Mouse (Mus musculus): Measurements from ENCODE around the gene Serpinb1b. TPM values are rescaled to one million over a fixed set of nuclear protein-coding genes. Genes with fewer than 3 reads are reported as not detected.

Serpinb1b gene
- polyA plus RNA-seq, 1 experiment: 0.06 TPM

DNA sequence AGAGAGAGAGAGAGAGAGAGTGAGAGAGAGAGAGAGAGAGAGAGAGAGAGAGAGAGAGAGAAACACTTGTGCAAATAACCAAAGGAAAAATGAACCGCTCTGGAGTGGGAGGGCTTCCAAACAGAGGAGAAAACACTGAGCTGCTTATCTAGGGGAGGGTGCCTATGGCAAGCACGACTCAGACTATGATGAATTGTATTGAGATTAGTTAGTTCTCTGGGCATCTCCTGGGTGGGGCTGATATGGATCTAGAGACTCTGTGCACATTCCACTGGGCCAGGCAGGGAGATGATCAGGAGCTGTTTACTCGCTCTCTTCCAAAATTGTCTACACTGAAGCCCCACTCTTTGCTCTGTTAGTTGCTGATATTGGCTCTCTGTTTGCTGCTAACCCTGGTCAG lies 26.7 kb upstream of the Serpinb1b start:
- no peaks in the 10 kb centered on the region for H3K27me3 ChIP-seq (ENCODE audit: control insufficient read depth, insufficient read depth, low read length)
- H3K4me3 ChIP-seq (ENCODE audit: extremely low read depth, insufficient read depth, insufficient read length): no peak overlapping the region
- H3K27ac ChIP-seq (ENCODE audit: insufficient read depth, low read length): no peak overlapping the region
- no peaks in the 10 kb centered on the region for H3K36me3 ChIP-seq (ENCODE audit: control insufficient read depth, insufficient read depth, low read length)
- no peak for DNase-seq (ENCODE audit: low read depth in 1 of 2, low spot score in 2 of 2)
- peaks cover 4% of the 10 kb centered on the region; the same call in 1 of the 2 replicates for H3K4me1 ChIP-seq (ENCODE audit: control insufficient read depth, insufficient read depth, insufficient read length)
- 78% methylated on average over 3 of the region's 3 CpGs for WGBS
- TF ChIP-seq POLR2A (IDR thresholded peaks at IDR 0.05; ENCODE audit: low read depth, low read length) (no peak), CTCF (IDR thresholded peaks at IDR 0.05; ENCODE audit: extremely low read depth, insufficient read depth, insufficient read length, insufficient replicate concordance) (no peak)

DNA sequence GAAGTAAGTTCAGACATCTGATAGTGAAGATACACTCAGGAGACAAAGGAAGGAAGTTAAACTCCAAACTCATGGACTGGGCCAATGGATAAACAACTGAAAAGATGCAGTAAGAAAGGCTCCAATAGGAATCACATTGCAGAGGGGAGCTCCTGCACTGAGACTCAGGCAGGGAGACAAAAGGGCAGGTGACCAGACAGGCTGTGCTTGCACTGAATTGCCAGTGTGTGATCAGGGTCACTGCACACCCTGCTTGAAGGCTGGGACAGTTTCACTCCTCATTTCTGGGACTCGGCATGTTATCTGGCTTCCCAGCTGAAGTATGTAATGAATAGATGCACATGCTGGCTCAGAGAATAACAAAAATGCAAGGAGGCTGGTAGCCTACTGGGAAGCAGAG lies 15.3 kb upstream of the Serpinb1b start:
- no peaks in the 10 kb centered on the region for H3K36me3 ChIP-seq (ENCODE audit: control insufficient read depth, insufficient read depth, low read length)
- WGBS: 89% methylated on average over 1 of the region's 1 CpGs
- no peaks in the 10 kb centered on the region for H3K27me3 ChIP-seq (ENCODE audit: control insufficient read depth, insufficient read depth, low read length)
- no peak overlapping the region for H3K27ac ChIP-seq (ENCODE audit: insufficient read depth, low read length)
- DNase-seq (ENCODE audit: low read depth in 1 of 2, low spot score in 2 of 2): no peak
- no peak overlapping the region for H3K4me3 ChIP-seq (ENCODE audit: extremely low read depth, insufficient read depth, insufficient read length)
- TF ChIP-seq CTCF (IDR thresholded peaks at IDR 0.05; ENCODE audit: extremely low read depth, insufficient read depth, insufficient read length, insufficient replicate concordance) (no peak), POLR2A (IDR thresholded peaks at IDR 0.05; ENCODE audit: low read depth, low read length) (no peak)
- H3K4me1 ChIP-seq (ENCODE audit: control insufficient read depth, insufficient read depth, insufficient read length): peaks cover 3% of the 10 kb centered on the region; the same call in 1 of the 2 replicates

GRCm38 (mm10) chr13:33067387-33067977 lies 10.9 kb upstream of the Serpinb1b start:
- 5% methylated on average over 1 of the region's 1 CpGs for WGBS
- H3K4me3 ChIP-seq (ENCODE audit: extremely low read depth, insufficient read depth, insufficient read length): no peak overlapping the region
- DNase-seq (ENCODE audit: low read depth in 1 of 2, low spot score in 2 of 2): no peak
- no peaks in the 10 kb centered on the region for H3K36me3 ChIP-seq (ENCODE audit: control insufficient read depth, insufficient read depth, low read length)
- H3K27ac ChIP-seq (ENCODE audit: insufficient read depth, low read length): no peak overlapping the region
- no peaks in the 10 kb centered on the region for H3K27me3 ChIP-seq (ENCODE audit: control insufficient read depth, insufficient read depth, low read length)
- peaks cover 3% of the 10 kb centered on the region for H3K4me1 ChIP-seq (ENCODE audit: control insufficient read depth, insufficient read depth, insufficient read length)
- TF ChIP-seq CTCF (IDR thresholded peaks at IDR 0.05; ENCODE audit: extremely low read depth, insufficient read depth, insufficient read length, insufficient replicate concordance): no peak
- TF ChIP-seq POLR2A (IDR thresholded peaks at IDR 0.05; ENCODE audit: low read depth, low read length): no peak

GRCm38 (mm10) chr13:33068164-33068563 lies 10.2 kb upstream of the Serpinb1b start:
- peaks cover 3% of the 10 kb centered on the region for H3K4me1 ChIP-seq (ENCODE audit: control insufficient read depth, insufficient read depth, insufficient read length)
- TF ChIP-seq POLR2A (IDR thresholded peaks at IDR 0.05; ENCODE audit: low read depth, low read length) (no peak), CTCF (IDR thresholded peaks at IDR 0.05; ENCODE audit: extremely low read depth, insufficient read depth, insufficient read length, insufficient replicate concordance) (no peak)
- WGBS: 44% methylated on average over 3 of the region's 3 CpGs
- H3K27ac ChIP-seq (ENCODE audit: insufficient read depth, low read length): no peak overlapping the region
- H3K4me3 ChIP-seq (ENCODE audit: extremely low read depth, insufficient read depth, insufficient read length): no peak overlapping the region
- H3K27me3 ChIP-seq (ENCODE audit: control insufficient read depth, insufficient read depth, low read length): no peaks in the 10 kb centered on the region
- no peaks in the 10 kb centered on the region for H3K36me3 ChIP-seq (ENCODE audit: control insufficient read depth, insufficient read depth, low read length)
- peak; percentile 19 to 34 for DNase-seq (ENCODE audit: low read depth in 1 of 2, low spot score in 2 of 2)

- Histone ChIP-seq H3K4me3 (ENCODE audit: extremely low read depth, insufficient read depth, insufficient read length) (no peak overlapping the region), H3K4me1 (ENCODE audit: control insufficient read depth, insufficient read depth, insufficient read length) (peaks cover 3% of the 10 kb centered on the region), H3K27ac (ENCODE audit: insufficient read depth, low read length) (no peak overlapping the region), H3K36me3 (ENCODE audit: control insufficient read depth, insufficient read depth, low read length) (no peaks in the 10 kb centered on the region), H3K27me3 (ENCODE audit: control insufficient read depth, insufficient read depth, low read length) (no peaks in the 10 kb centered on the region)
- TF ChIP-seq CTCF (IDR thresholded peaks at IDR 0.05; ENCODE audit: extremely low read depth, insufficient read depth, insufficient read length, insufficient replicate concordance): no peak
- TF ChIP-seq POLR2A (IDR thresholded peaks at IDR 0.05; ENCODE audit: low read depth, low read length): no peak
- WGBS: 73% methylated on average over 5 of the region's 5 CpGs
- no peak for DNase-seq (ENCODE audit: low read depth in 1 of 2, low spot score in 2 of 2)
Observed at GRCm38 (mm10) chr13:33071776-33072175, 6.6 kb upstream of the Serpinb1b start.

- no peak overlapping the region for H3K27ac ChIP-seq (ENCODE audit: insufficient read depth, low read length)
- no peaks in the 10 kb centered on the region for H3K36me3 ChIP-seq (ENCODE audit: control insufficient read depth, insufficient read depth, low read length)
- DNase-seq (ENCODE audit: low read depth in 1 of 2, low spot score in 2 of 2): peak in 1 of 2 experiments; percentile 42
- no peaks in the 10 kb centered on the region for H3K27me3 ChIP-seq (ENCODE audit: control insufficient read depth, insufficient read depth, low read length)
- no peak overlapping the region for H3K4me3 ChIP-seq (ENCODE audit: extremely low read depth, insufficient read depth, insufficient read length)
- TF ChIP-seq POLR2A (IDR thresholded peaks at IDR 0.05; ENCODE audit: low read depth, low read length) (no peak), CTCF (IDR thresholded peaks at IDR 0.05; ENCODE audit: extremely low read depth, insufficient read depth, insufficient read length, insufficient replicate concordance) (peak; percentile 56; the same call in 1 of the 2 replicates)
- no peaks in the 10 kb centered on the region; the same call in 1 of the 2 replicates for H3K4me1 ChIP-seq (ENCODE audit: control insufficient read depth, insufficient read depth, insufficient read length)
Observed at GRCm38 (mm10) chr13:33074029-33074428, 4.3 kb upstream of the Serpinb1b start.

DNA sequence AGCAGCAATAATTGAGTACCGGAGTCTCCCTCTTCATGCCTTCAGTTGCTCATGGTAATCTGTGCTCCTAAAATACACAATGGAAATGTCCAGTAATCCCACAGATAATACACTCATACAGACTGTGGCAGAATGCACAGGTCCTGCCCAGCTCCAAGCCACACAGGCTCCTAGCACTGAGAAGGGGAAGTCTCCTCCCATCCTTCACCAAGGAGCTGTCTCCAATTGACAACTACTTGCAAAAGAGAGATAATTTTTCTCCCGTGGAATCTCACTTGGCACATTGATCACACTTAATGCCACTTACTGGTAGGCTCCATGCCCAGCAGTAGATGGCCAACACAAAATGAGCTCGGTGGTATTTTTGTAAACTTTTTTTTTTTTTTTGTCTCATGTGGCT lies 2.1 kb upstream of the Serpinb1b start:
- Histone ChIP-seq H3K4me3 (ENCODE audit: extremely low read depth, insufficient read depth, insufficient read length) (no peak overlapping the region), H3K27me3 (ENCODE audit: control insufficient read depth, insufficient read depth, low read length) (no peaks in the 10 kb centered on the region), H3K27ac (ENCODE audit: insufficient read depth, low read length) (no peak overlapping the region), H3K4me1 (ENCODE audit: control insufficient read depth, insufficient read depth, insufficient read length) (no peaks in the 10 kb centered on the region; the same call in 1 of the 2 replicates), H3K36me3 (ENCODE audit: control insufficient read depth, insufficient read depth, low read length) (no peaks in the 10 kb centered on the region)
- 55% methylated on average over 3 of the region's 3 CpGs for WGBS
- DNase-seq (ENCODE audit: low read depth in 1 of 2, low spot score in 2 of 2): no peak
- no peak for TF ChIP-seq CTCF (IDR thresholded peaks at IDR 0.05; ENCODE audit: extremely low read depth, insufficient read depth, insufficient read length, insufficient replicate concordance)
- no peak for TF ChIP-seq POLR2A (IDR thresholded peaks at IDR 0.05; ENCODE audit: low read depth, low read length)
